Mouse (Mus musculus) G1E (cell line): ENCODE data around the gene Capn5.

Source experiments
- CTCF ChIP-seq: IDR thresholded peaks from 2 replicates; pipeline ENCODE4 v1.5.1; 2012; ENCODE audit warnings: low read depth, low read length, inconsistent platforms, mixed read lengths
- GATA1 ChIP-seq: IDR thresholded peaks from 2 replicates; pipeline ENCODE4 v1.6.1; 2012; ENCODE audit warnings: borderline replicate concordance, low read length, inconsistent platforms, mixed read lengths
- POLR2AphosphoS5 ChIP-seq: IDR thresholded peaks from 2 replicates; pipeline ENCODE4 v1.6.1; 2012; ENCODE audit warnings: low read depth, low read length, inconsistent platforms; ENCODE audit not compliant: insufficient replicate concordance

GRCm38 (mm10) chr7:98157636-98158332 is 20.3 kb downstream of the Capn5 start:
- TF ChIP-seq POLR2AphosphoS5 (no peak), CTCF (no peak), GATA1 (no peak)
